Mouse (Mus musculus) ES-Bruce4 (cell line): ENCODE results near the gene Adam17. TPM values are rescaled to one million over a fixed set of nuclear protein-coding genes. Genes with fewer than 3 reads are reported as not detected.
A peak's percentile ranks its signal among the peaks of the same experiment; 100 is the strongest.

Experiments used
- H3K27ac ChIP-seq: 2 replicates; pipeline ENCODE4 v1.5.1; 2012; ENCODE audit warnings: low read length, inconsistent platforms; ENCODE audit not compliant: insufficient read depth
- H3K27me3 ChIP-seq: 2 replicates; pipeline ENCODE4 v1.6.1; 2012; ENCODE audit warnings: mild to moderate bottlenecking, low read length, inconsistent platforms; ENCODE audit not compliant: control insufficient read depth, poor library complexity, insufficient read depth, severe bottlenecking
- H3K36me3 ChIP-seq: 2 replicates; pipeline ENCODE4 v1.6.1; 2012; ENCODE audit warnings: inconsistent platforms, mild to moderate bottlenecking, low read length, moderate library complexity; ENCODE audit not compliant: control insufficient read depth, poor library complexity, insufficient read depth, severe bottlenecking
- H3K4me1 ChIP-seq: one replicate; pipeline ENCODE4 v1.8.1; 2011; ENCODE audit warnings: low read length; ENCODE audit not compliant: control insufficient read depth, insufficient read depth
- H3K4me3 ChIP-seq: 2 replicates; pipeline ENCODE4 v1.5.1; 2011; ENCODE audit warnings: low read depth, mild to moderate bottlenecking, low read length
- H3K9ac ChIP-seq: 2 replicates; pipeline ENCODE4 v1.6.1; 2012; ENCODE audit warnings: low read depth, mild to moderate bottlenecking, inconsistent platforms; ENCODE audit not compliant: poor library complexity, severe bottlenecking
- H3K9me3 ChIP-seq: replicated peaks from 2 replicates; pipeline ENCODE4 v1.6.1; 2012; ENCODE audit warnings: mild to moderate bottlenecking, low read length, inconsistent platforms; ENCODE audit not compliant: control insufficient read depth, poor library complexity, insufficient read depth, severe bottlenecking
- CTCF ChIP-seq: IDR thresholded peaks from one replicate; pipeline ENCODE4 v1.8.1; 2011; ENCODE audit warnings: low read depth, low read length
- EP300 ChIP-seq: IDR thresholded peaks from 2 replicates; pipeline ENCODE4 v1.6.1; 2011; ENCODE audit warnings: low read depth, low read length; ENCODE audit not compliant: insufficient read depth
- POLR2A ChIP-seq: IDR thresholded peaks from one replicate; pipeline ENCODE4 v1.8.1; 2011; ENCODE audit warnings: low read length; ENCODE audit not compliant: insufficient read depth
- polyA plus RNA-seq: library from polyadenylated mRNA; stranded (reverse); fragments of >200 nt; gene quantifications from 2 replicates; pipeline ENCODE4 v1.2.4, GENCODE M21; 2011; ENCODE audit warnings: low read depth; ENCODE audit not compliant: missing spikeins, insufficient read depth, insufficient read length

Gene Adam17
- polyA plus RNA-seq, 1 experiment, result 36.4 TPM

DNA sequence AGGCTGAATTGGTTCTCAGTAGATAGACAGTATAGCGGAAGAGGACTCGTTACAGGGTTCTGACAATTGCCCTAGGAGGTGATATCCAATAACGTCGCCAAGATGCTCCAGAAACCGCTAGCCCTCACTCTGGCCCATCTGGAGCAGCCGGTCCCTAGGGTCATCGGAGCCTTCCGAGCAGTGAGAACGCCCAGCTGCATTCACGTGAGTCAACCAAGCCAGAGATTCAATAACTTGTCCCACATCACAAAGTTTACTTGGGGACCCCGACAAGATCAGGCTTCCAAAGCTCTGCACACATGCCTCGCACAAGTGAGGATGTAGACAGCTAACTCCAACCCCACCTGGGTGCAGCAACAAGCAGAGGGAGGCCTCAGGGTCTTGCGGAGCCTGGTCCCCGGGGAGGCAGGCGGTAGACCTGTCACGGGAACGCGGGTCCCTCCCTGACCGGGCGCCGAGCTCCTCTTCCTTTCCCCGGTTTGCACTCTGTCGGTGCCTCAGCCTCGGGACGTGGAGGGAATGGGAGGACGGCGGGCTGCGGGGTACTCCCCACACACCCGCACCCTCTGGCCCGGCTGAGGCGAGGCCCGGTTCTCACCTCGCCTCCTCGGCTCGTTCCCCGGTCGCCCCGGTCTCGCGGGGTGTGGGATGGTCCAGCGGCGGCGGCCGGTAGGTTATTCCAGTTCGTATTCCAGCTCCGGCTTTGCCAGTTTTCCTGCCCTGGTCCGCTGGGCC, 87.8 kb downstream of the Adam17 start:
- TF ChIP-seq POLR2A (no peak), CTCF (no peak), EP300 (no peak)
- H3K4me1 ChIP-seq, result no peaks in the 10 kb centered on the region
- H3K27ac ChIP-seq, result no peak overlapping the region
- H3K9me3 ChIP-seq, result no peaks in the 10 kb centered on the region
- H3K36me3 ChIP-seq, result peaks cover 5% of the 10 kb centered on the region
- H3K4me3 ChIP-seq, result peak overlapping the region; percentile 83
- H3K27me3 ChIP-seq, result no peaks in the 10 kb centered on the region
- peak overlapping the region; percentile 65 for H3K9ac ChIP-seq

DNA sequence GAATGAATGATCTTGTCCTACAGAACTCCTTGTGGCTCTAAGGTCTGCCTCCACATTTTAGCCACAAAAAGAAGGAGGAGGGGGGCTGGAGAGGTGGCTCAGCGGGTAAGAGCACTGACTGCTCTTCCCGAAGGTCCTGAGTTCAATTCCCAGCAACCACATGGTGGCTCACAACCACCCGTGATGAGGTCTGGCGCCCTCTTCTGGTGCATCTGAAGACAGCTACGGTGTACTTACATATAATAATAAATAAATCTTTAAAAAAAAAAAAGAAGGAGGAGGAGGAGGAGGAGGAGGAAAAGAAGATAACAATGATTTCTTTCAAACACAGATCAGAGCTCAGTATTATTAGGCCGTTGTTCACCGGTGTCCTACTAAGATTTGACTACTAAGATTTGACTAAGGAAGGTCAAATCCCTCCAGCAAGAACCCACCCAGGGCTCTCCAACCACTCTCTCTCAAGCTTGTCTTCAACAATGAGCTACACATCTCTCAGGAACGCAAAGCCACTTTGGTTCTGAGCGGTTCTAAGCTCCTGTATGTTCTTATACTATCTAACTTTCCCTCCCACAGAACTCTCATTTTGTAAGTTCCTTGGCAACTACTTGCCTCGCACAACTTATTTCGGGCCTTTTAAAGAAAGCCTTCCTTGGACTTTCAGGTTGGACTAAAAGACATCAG, 88.5 kb downstream of the Adam17 start, which contains the start of gene Cpsf3:
Gene Cpsf3 (plus strand): TSS at position 631 of the 681 bp plus-strand sequence.
- TF ChIP-seq CTCF, result peak; percentile 16
- TF ChIP-seq EP300, result no peak
- TF ChIP-seq POLR2A, result no peak
- Histone ChIP-seq H3K4me1 (no peaks in the 10 kb centered on the region), H3K9me3 (no peaks in the 10 kb centered on the region), H3K36me3 (no peaks in the 10 kb centered on the region; the same call in 1 of the 2 replicates), H3K9ac (peak within 1 kb of the TSS; percentile 65), H3K27me3 (no peaks in the 10 kb centered on the region), H3K27ac (no peak within 1 kb of the TSS), H3K4me3 (peak within 1 kb of the TSS; percentile 94)

DNA sequence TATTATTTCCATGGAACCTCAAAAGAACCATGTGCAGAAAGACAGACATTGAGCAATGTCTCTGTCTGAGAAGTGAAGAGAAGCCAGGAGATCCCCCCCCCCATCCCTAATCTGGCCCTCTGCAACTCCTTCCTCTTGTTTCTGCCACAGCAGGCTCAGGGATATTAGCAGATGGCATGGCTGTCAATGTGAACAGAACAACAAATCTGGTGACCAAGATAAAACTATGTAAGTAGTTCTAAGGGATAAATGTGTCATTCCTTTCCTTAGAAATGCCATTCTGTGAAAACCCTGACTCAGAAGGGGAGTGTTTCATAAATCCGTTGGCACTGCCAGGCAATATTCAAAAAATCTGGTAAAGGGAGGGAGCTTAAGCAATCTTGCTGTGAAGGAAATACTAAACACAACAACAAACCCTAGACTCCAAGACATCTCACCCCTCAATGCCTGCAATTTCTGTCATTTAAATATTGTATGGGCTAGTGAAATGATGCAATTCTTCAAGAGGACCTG, 96.0 kb downstream of the Adam17 start:
- no peak overlapping the region for H3K4me3 ChIP-seq
- H3K9me3 ChIP-seq, result peaks cover 11% of the 10 kb centered on the region
- H3K9ac ChIP-seq, result no peak overlapping the region
- H3K4me1 ChIP-seq, result no peaks in the 10 kb centered on the region
- H3K27ac ChIP-seq, result no peak overlapping the region
- H3K36me3 ChIP-seq, result peaks cover 5% of the 10 kb centered on the region; the same call in 1 of the 2 replicates
- no peak for TF ChIP-seq POLR2A
- TF ChIP-seq EP300, result no peak
- no peak for TF ChIP-seq CTCF
- H3K27me3 ChIP-seq, result no peaks in the 10 kb centered on the region

DNA sequence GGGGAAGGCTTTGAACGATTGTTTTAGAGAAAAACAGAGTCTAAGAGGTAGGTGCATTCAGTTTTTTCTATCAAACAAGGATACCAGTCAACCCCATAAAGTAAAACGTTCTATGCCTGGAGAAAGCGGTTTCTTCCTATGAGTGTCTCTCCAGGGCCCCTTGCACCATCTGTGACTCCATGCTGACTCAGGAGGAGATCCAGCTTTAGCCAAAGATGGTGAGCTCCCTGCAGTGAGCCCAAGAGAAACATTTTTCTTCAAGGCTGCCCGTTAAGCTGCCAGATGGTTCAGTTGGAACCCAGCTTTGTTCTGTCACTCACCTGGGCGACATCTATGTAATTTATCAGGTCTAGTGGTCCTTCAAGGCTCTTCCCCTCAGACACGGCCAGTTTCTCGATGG, 99.0 kb downstream of the Adam17 start:
- H3K27me3 ChIP-seq, result no peaks in the 10 kb centered on the region
- H3K27ac ChIP-seq, result no peak overlapping the region
- no peaks in the 10 kb centered on the region for H3K4me1 ChIP-seq
- peaks cover 10% of the 10 kb centered on the region for H3K36me3 ChIP-seq
- TF ChIP-seq CTCF (no peak), EP300 (no peak)
- H3K9ac ChIP-seq, result no peak overlapping the region
- H3K4me3 ChIP-seq, result no peak overlapping the region
- peaks cover 11% of the 10 kb centered on the region for H3K9me3 ChIP-seq

Other genes starting within 250 kb of the Adam17 start
- gene Cpsf3, start 88.2 kb downstream of the Adam17 start, polyA plus RNA-seq, result 116 and 123 TPM in 2 replicates
- gene Itgb1bp1, start 87.3 kb downstream of the Adam17 start, polyA plus RNA-seq, result 21.1 and 22.5 TPM in 2 replicates
- 30.0 and 32.5 TPM in 2 replicates for gene Iah1, start 57.2 kb downstream of the Adam17 start, polyA plus RNA-seq
- gene Ywhaq, start 44.0 kb upstream of the Adam17 start, polyA plus RNA-seq, result 384 and 400 TPM in 2 replicates